Mouse (Mus musculus): Measurements from ENCODE around the gene Gpsm3. TPM values are rescaled to one million over a fixed set of nuclear protein-coding genes. Genes with fewer than 3 reads are reported as not detected.
A peak's percentile ranks its signal among the peaks of the same experiment; 100 is the strongest.

Gene Gpsm3
- polyA plus RNA-seq, 1 experiment from 2014 or later = 6.8 TPM

- Histone ChIP-seq H3K9ac (peak within 1 kb of the TSS; percentile 97), H3K4me2 (peak within 1 kb of the TSS; percentile 97), H3K9me3 (no peaks in the 10 kb centered on the region), H3K4me1 (peaks cover 54% of the 10 kb centered on the region), H3K36me3 (peaks cover 30% of the 10 kb centered on the region), H3K27ac (replicated peaks) (peak within 1 kb of the TSS; percentile 94), H3K4me3 (peak within 1 kb of the TSS; percentile 88), H3K27me3 (replicated peaks) (no peaks in the 10 kb centered on the region)
- ATAC-seq (ENCODE audit: extremely low read depth, insufficient number of reproducible peaks, low FRiP score, low TSS enrichment) = peak; percentile 85
- under 1% methylated on average over 35 of the region's 35 CpGs for WGBS
Observed at GRCm38 (mm10) chr17:34604061-34604508, 14.5 kb downstream of the Gpsm3 start, which contains the start of gene Agpat1. Gene Agpat1 (plus strand): TSS chr17:34604262.

DNA sequence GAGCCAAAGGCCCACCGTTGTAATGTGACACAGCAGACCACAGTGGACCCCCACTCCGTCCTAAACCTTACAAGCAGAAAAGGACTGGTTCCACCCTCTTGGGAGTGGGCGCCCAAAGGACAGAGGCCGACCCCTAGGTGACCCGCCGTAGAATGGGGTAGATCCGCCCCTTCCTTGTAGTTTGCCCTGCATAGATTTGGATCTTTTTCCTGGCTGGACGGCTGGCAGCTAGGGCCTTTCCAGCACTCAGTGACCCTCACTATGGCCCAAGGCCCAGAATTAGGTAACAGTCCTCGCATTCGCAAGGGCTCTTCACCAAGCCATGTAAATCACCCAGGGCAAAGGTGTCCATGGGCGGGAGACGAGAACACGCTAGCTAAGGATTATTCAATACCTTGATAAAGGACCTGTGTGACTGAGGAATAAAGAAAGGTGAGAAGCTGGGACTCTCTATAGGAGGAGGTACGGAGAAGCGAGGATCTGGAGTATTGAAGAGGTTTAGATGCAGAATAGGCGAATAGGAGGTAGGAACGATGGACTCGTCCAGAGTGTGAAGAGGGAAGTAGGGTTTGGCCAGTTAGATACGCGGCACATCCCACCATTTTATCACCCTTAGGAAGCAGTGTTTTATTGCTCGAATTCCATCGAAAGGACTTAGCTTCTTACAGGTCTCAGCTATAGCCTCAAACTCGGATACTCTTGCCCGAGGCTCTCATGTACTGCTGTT is 15.1 kb downstream of the Gpsm3 start:
- Histone ChIP-seq H3K4me1 (peaks cover 49% of the 10 kb centered on the region), H3K27me3 (replicated peaks) (no peaks in the 10 kb centered on the region), H3K9me3 (no peaks in the 10 kb centered on the region), H3K4me3 (peak overlapping the region; percentile 88), H3K4me2 (peak overlapping the region; percentile 97), H3K9ac (peak overlapping the region; percentile 97), H3K36me3 (peaks cover 29% of the 10 kb centered on the region), H3K27ac (replicated peaks) (peak overlapping the region; percentile 94)
- 20% methylated on average over 24 of the region's 24 CpGs for WGBS
- ATAC-seq (ENCODE audit: extremely low read depth, insufficient number of reproducible peaks, low FRiP score, low TSS enrichment) = no peak

- H3K27ac ChIP-seq (replicated peaks) = peak overlapping the region; percentile 94
- under 1% methylated on average over 25 of the region's 30 CpGs for WGBS
- peak overlapping the region; percentile 97 for H3K4me2 ChIP-seq
- no peaks in the 10 kb centered on the region for H3K9me3 ChIP-seq
- H3K4me3 ChIP-seq = peak overlapping the region; percentile 88
- peak overlapping the region; percentile 97 for H3K9ac ChIP-seq
- H3K27me3 ChIP-seq (replicated peaks) = no peaks in the 10 kb centered on the region
- H3K4me1 ChIP-seq = peaks cover 49% of the 10 kb centered on the region
- peaks cover 25% of the 10 kb centered on the region for H3K36me3 ChIP-seq
- ATAC-seq (ENCODE audit: extremely low read depth, insufficient number of reproducible peaks, low FRiP score, low TSS enrichment) = peak; percentile 35; the same call in 1 of the 2 replicates
Observed at GRCm38 (mm10) chr17:34605609-34606008, 16.0 kb downstream of the Gpsm3 start.

GRCm38 (mm10) chr17:34606186-34607039 is 16.8 kb downstream of the Gpsm3 start:
- Histone ChIP-seq H3K27ac (replicated peaks) (peak overlapping the region; percentile 84), H3K27me3 (replicated peaks) (no peaks in the 10 kb centered on the region), H3K9ac (peak overlapping the region; percentile 97), H3K4me1 (peaks cover 49% of the 10 kb centered on the region), H3K4me3 (peak overlapping the region; percentile 88), H3K4me2 (peak overlapping the region; percentile 97), H3K9me3 (no peaks in the 10 kb centered on the region), H3K36me3 (peaks cover 25% of the 10 kb centered on the region)
- ATAC-seq (ENCODE audit: extremely low read depth, insufficient number of reproducible peaks, low FRiP score, low TSS enrichment) = no peak
- WGBS = 14% methylated on average over 32 of the region's 32 CpGs

DNA sequence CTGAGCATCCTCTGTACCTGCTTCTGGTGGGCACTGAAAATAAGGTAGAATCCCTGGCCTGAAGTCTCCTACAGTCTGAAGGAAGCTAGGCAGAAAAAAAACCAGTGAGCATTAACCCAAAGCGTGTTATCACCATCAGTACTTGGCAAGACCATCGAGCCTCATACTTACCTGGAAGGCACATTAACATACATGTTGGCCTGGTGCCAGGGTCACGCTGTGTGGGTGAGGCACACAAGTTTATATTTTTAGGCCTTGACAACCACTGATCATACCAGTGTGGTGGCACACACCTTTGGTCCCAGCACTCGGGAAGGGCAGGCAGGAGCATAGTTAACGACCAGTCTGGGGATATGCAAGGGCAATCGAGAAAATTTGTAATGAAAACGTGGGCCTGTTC is 18.4 kb downstream of the Gpsm3 start:
- H3K27me3 ChIP-seq (replicated peaks) = no peaks in the 10 kb centered on the region
- peaks cover 33% of the 10 kb centered on the region for H3K36me3 ChIP-seq
- H3K4me1 ChIP-seq = peaks cover 37% of the 10 kb centered on the region
- no peaks in the 10 kb centered on the region for H3K9me3 ChIP-seq
- H3K9ac ChIP-seq = peak overlapping the region; percentile 24; the same call in 1 of the 2 replicates
- no peak overlapping the region for H3K4me2 ChIP-seq
- no peak overlapping the region for H3K27ac ChIP-seq (replicated peaks)
- no peak overlapping the region for H3K4me3 ChIP-seq
- 73% methylated on average over 7 of the region's 7 CpGs for WGBS
- no peak for ATAC-seq (ENCODE audit: extremely low read depth, insufficient number of reproducible peaks, low FRiP score, low TSS enrichment)

- H3K4me1 ChIP-seq = peaks cover 27% of the 10 kb centered on the region
- no peak for ATAC-seq (ENCODE audit: extremely low read depth, insufficient number of reproducible peaks, low FRiP score, low TSS enrichment)
- H3K9ac ChIP-seq = no peak overlapping the region
- no peak overlapping the region for H3K4me3 ChIP-seq
- no peaks in the 10 kb centered on the region for H3K9me3 ChIP-seq
- H3K27me3 ChIP-seq (replicated peaks) = no peaks in the 10 kb centered on the region
- H3K4me2 ChIP-seq = no peak overlapping the region
- H3K36me3 ChIP-seq = peaks cover 64% of the 10 kb centered on the region
- WGBS = 93% methylated on average over 8 of the region's 8 CpGs
- no peak overlapping the region for H3K27ac ChIP-seq (replicated peaks)
Observed at GRCm38 (mm10) chr17:34611050-34611449, 21.4 kb downstream of the Gpsm3 start.

GRCm38 (mm10) chr17:34613054-34613645 is 23.5 kb downstream of the Gpsm3 start:
- Histone ChIP-seq H3K4me2 (no peak overlapping the region), H3K4me3 (no peak overlapping the region), H3K27ac (replicated peaks) (no peak overlapping the region), H3K9me3 (no peaks in the 10 kb centered on the region), H3K36me3 (peaks cover 72% of the 10 kb centered on the region), H3K4me1 (peaks cover 10% of the 10 kb centered on the region), H3K27me3 (replicated peaks) (no peaks in the 10 kb centered on the region), H3K9ac (no peak overlapping the region)
- ATAC-seq (ENCODE audit: extremely low read depth, insufficient number of reproducible peaks, low FRiP score, low TSS enrichment) = no peak
- 76% methylated on average over 11 of the region's 11 CpGs for WGBS

GRCm38 (mm10) chr17:34613830-34614229 is 24.2 kb downstream of the Gpsm3 start:
- Histone ChIP-seq H3K9ac (no peak overlapping the region), H3K36me3 (peaks cover 76% of the 10 kb centered on the region), H3K4me3 (no peak overlapping the region), H3K4me1 (peaks cover 4% of the 10 kb centered on the region), H3K4me2 (no peak overlapping the region), H3K27me3 (replicated peaks) (no peaks in the 10 kb centered on the region), H3K27ac (replicated peaks) (no peak overlapping the region), H3K9me3 (no peaks in the 10 kb centered on the region)
- no peak for ATAC-seq (ENCODE audit: extremely low read depth, insufficient number of reproducible peaks, low FRiP score, low TSS enrichment)
- WGBS = 87% methylated on average over 10 of the region's 10 CpGs

GRCm38 (mm10) chr17:34615871-34616270 is 26.3 kb downstream of the Gpsm3 start, which contains the start of gene Egfl8:
Gene Egfl8 (minus strand): TSS chr17:34615971.
- Histone ChIP-seq H3K36me3 (peaks cover 89% of the 10 kb centered on the region), H3K4me3 (no peak within 1 kb of the TSS), H3K27ac (replicated peaks) (0 out of 2 replicates have a peak within 1 kb of the TSS, but pooled peaks have one; percentile 20), H3K9ac (no peak within 1 kb of the TSS), H3K27me3 (replicated peaks) (no peaks in the 10 kb centered on the region), H3K4me1 (no peaks in the 10 kb centered on the region), H3K9me3 (no peaks in the 10 kb centered on the region), H3K4me2 (no peak within 1 kb of the TSS)
- WGBS = 76% methylated on average over 6 of the region's 6 CpGs
- ATAC-seq (ENCODE audit: extremely low read depth, insufficient number of reproducible peaks, low FRiP score, low TSS enrichment) = no peak

- H3K27me3 ChIP-seq (replicated peaks) = no peaks in the 10 kb centered on the region
- 21% methylated on average over 6 of the region's 6 CpGs for WGBS
- H3K9me3 ChIP-seq = no peaks in the 10 kb centered on the region
- H3K9ac ChIP-seq = no peak overlapping the region
- no peak overlapping the region for H3K27ac ChIP-seq (replicated peaks)
- peaks cover 89% of the 10 kb centered on the region for H3K36me3 ChIP-seq
- H3K4me1 ChIP-seq = no peaks in the 10 kb centered on the region
- no peak overlapping the region for H3K4me3 ChIP-seq
- no peak for ATAC-seq (ENCODE audit: extremely low read depth, insufficient number of reproducible peaks, low FRiP score, low TSS enrichment)
- no peak overlapping the region for H3K4me2 ChIP-seq
Observed at GRCm38 (mm10) chr17:34618999-34619398, 29.4 kb downstream of the Gpsm3 start.

DNA sequence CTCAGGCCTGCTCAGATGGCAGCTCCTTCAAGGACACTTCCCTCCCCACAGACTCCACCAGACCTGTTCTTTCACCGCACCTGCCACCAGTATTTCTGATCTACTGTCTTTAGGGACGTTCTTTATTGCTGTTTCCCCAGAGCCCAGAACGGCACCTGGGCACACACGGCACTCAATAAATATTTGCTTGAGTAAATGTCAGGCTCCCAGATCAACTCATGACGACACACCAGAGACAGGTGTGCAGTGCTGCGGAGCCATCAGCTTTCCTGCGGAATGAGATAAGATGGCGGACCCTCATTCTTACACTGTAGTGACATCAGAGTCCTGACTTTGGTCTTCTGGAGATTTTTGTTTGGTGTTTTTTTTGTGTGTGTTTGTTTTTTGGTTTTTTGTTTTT is 31.4 kb downstream of the Gpsm3 start:
- WGBS = 91% methylated on average over 8 of the region's 8 CpGs
- no peaks in the 10 kb centered on the region for H3K27me3 ChIP-seq (replicated peaks)
- H3K36me3 ChIP-seq = peaks cover 85% of the 10 kb centered on the region
- no peak overlapping the region for H3K4me2 ChIP-seq
- no peak overlapping the region for H3K27ac ChIP-seq (replicated peaks)
- H3K9ac ChIP-seq = no peak overlapping the region
- ATAC-seq (ENCODE audit: extremely low read depth, insufficient number of reproducible peaks, low FRiP score, low TSS enrichment) = no peak
- peaks cover 5% of the 10 kb centered on the region for H3K4me1 ChIP-seq
- H3K9me3 ChIP-seq = no peaks in the 10 kb centered on the region
- no peak overlapping the region for H3K4me3 ChIP-seq
